Mouse (Mus musculus) retina, embryonic 14.5 days (tissue): Measurements from ENCODE around the gene Eif4a1.

ENCODE experiments used
- DNase-seq: peaks from one replicate; pipeline ENCODE4 v3.0.0-alpha.2; 2015; ENCODE audit warnings: low spot score

Gene Eif4a1

GRCm38 (mm10) chr11:69699595-69699994, 27.4 kb upstream of the Eif4a1 start:
- no peak for DNase-seq

GRCm38 (mm10) chr11:69698574-69698973, 26.4 kb upstream of the Eif4a1 start:
- DNase-seq, result no peak

GRCm38 (mm10) chr11:69697396-69697795, 25.2 kb upstream of the Eif4a1 start:
- DNase-seq, result no peak

GRCm38 (mm10) chr11:69695361-69696181, 23.3 kb upstream of the Eif4a1 start, which contains the start of the genes Tnfsf12 and Tnfsfm13:
Gene Tnfsf12 (minus strand): TSS chr11:69695849.
Gene Tnfsfm13 (minus strand): TSS chr11:69696098.
- peak; percentile 45 for DNase-seq

GRCm38 (mm10) chr11:69695046-69695360, 22.8 kb upstream of the Eif4a1 start:
- no peak for DNase-seq

- no peak for DNase-seq
Measured at GRCm38 (mm10) chr11:69693421-69693965, 21.3 kb upstream of the Eif4a1 start.

- DNase-seq, result no peak
Measured at GRCm38 (mm10) chr11:69692863-69693262, 20.6 kb upstream of the Eif4a1 start.

GRCm38 (mm10) chr11:69692196-69692811, 20.1 kb upstream of the Eif4a1 start:
- no peak for DNase-seq

- no peak for DNase-seq
Measured at GRCm38 (mm10) chr11:69689891-69690290, 17.7 kb upstream of the Eif4a1 start.

GRCm38 (mm10) chr11:69687061-69687460, 14.8 kb upstream of the Eif4a1 start:
- no peak for DNase-seq

- DNase-seq, result no peak
Measured at GRCm38 (mm10) chr11:69686377-69686776, 14.2 kb upstream of the Eif4a1 start.

- DNase-seq, result no peak
Measured at GRCm38 (mm10) chr11:69685526-69686148, 13.4 kb upstream of the Eif4a1 start, which contains the start of gene Tnfsf13. Gene Tnfsf13 (minus strand): TSS chr11:69685784.

- DNase-seq, result no peak
Measured at GRCm38 (mm10) chr11:69684936-69685335, 12.7 kb upstream of the Eif4a1 start.

- no peak for DNase-seq
Measured at GRCm38 (mm10) chr11:69684128-69684745, 12.0 kb upstream of the Eif4a1 start.

- DNase-seq, result no peak
Measured at GRCm38 (mm10) chr11:69683576-69683975, 11.4 kb upstream of the Eif4a1 start.

GRCm38 (mm10) chr11:69682840-69683533, 10.8 kb upstream of the Eif4a1 start:
- DNase-seq, result peak; percentile 97

- DNase-seq, result no peak
Measured at GRCm38 (mm10) chr11:69682209-69682839, 10.1 kb upstream of the Eif4a1 start.

GRCm38 (mm10) chr11:69681314-69682208, 9.3 kb upstream of the Eif4a1 start, which contains the start of gene Senp3:
Gene Senp3 (minus strand): TSS chr11:69682084.
- DNase-seq, result peak; percentile 97

- no peak for DNase-seq
Measured at GRCm38 (mm10) chr11:69680136-69680855, 8.1 kb upstream of the Eif4a1 start.
